Mouse (Mus musculus): ENCODE results near the gene Schip1. TPM values are rescaled to one million over a fixed set of nuclear protein-coding genes. Genes with fewer than 3 reads are reported as not detected.

Gene Schip1
- polyA plus RNA-seq, 1 experiment from 2014 or later = 68.8 TPM

DNA sequence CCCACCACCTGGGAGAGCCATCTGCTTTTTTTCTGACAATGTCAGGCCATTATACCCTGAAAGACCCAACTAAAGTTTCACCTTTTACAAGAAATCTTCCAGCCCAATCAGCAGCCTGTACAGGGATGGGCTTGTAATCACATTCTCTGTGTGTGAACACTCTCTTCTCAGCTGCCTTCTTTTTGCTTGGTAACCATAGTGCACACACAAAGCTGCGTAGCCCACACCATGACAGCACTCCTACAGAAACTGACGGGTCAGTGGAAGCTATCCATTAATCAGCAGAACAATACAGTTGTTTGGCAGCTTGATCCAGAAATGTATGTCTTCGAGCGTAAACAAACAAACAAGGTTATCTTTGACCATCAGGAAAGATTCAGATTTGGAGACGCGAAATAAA is 205.6 kb downstream of the Schip1 start:
- H3K9ac ChIP-seq (ENCODE audit: low read depth, low read length) = no peak overlapping the region
- H3K27me3 ChIP-seq (ENCODE audit: control insufficient read depth, insufficient read depth, low read length) = no peaks in the 10 kb centered on the region
- H3K27ac ChIP-seq (ENCODE audit: low read depth, low read length) = no peak overlapping the region
- ATAC-seq (replicated peaks; ENCODE audit: insufficient number of reproducible peaks, low FRiP score, low TSS enrichment) = no peak
- WGBS (ENCODE audit: insufficient replicate concordance) = 85% methylated on average over 6 of the region's 6 CpGs
- H3K4me2 ChIP-seq = no peak overlapping the region
- no peak overlapping the region for H3K4me3 ChIP-seq (ENCODE audit: low read depth, low read length)
- no peaks in the 10 kb centered on the region for H3K36me3 ChIP-seq (ENCODE audit: control insufficient read depth, insufficient read depth, low read length)
- no peaks in the 10 kb centered on the region for H3K4me1 ChIP-seq (ENCODE audit: control insufficient read depth, insufficient read depth, low read length)
- H3K9me3 ChIP-seq (replicated peaks; ENCODE audit: control insufficient read depth, low read length) = no peaks in the 10 kb centered on the region

DNA sequence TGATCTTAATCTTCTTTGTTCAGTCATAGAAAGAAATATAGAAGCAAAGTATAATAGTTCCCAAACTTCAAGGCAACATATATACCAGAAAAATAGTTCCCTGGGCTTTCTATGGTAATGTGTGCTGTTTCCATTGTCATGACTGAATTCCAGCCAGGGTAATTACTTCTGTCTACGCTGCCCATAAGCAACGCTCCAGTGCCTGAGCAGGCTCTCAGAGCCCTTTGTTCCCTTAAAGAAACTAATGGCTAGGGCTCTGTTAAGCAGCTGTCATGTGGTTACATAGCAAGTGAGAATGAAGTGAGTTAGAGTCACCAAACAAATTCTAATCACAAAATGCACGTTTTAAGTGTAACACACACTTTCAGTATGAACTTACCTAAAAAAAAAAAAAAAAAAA is 206.9 kb downstream of the Schip1 start:
- Histone ChIP-seq H3K4me2 (no peak overlapping the region), H3K27me3 (ENCODE audit: control insufficient read depth, insufficient read depth, low read length) (no peaks in the 10 kb centered on the region), H3K4me1 (ENCODE audit: control insufficient read depth, insufficient read depth, low read length) (no peaks in the 10 kb centered on the region), H3K4me3 (ENCODE audit: low read depth, low read length) (no peak overlapping the region), H3K9ac (ENCODE audit: low read depth, low read length) (no peak overlapping the region), H3K27ac (ENCODE audit: low read depth, low read length) (no peak overlapping the region), H3K36me3 (ENCODE audit: control insufficient read depth, insufficient read depth, low read length) (no peaks in the 10 kb centered on the region), H3K9me3 (replicated peaks; ENCODE audit: control insufficient read depth, low read length) (no peaks in the 10 kb centered on the region)
- 62% methylated on average over 3 of the region's 3 CpGs for WGBS (ENCODE audit: insufficient replicate concordance)
- ATAC-seq (replicated peaks; ENCODE audit: insufficient number of reproducible peaks, low FRiP score, low TSS enrichment) = no peak

DNA sequence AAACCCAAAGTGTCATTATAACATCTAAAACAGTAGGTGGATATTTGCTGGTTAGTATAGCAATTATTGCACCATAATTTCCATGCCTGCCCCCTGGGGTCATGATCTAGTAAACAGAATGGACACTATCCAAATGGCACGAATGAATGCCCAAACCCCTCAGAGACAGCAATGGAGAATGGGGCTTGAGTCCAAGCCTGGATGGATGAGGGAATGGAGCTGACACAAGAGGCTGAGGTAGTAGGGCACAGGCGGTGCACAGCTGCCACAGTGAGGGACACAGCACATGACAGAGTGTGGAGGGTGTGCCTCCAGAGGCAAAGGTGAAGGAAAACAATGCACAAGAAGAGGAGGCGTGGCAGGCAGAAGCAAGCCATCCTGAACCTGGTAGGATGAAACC is 207.3 kb downstream of the Schip1 start:
- Histone ChIP-seq H3K4me1 (ENCODE audit: control insufficient read depth, insufficient read depth, low read length) (no peaks in the 10 kb centered on the region), H3K9ac (ENCODE audit: low read depth, low read length) (no peak overlapping the region), H3K4me3 (ENCODE audit: low read depth, low read length) (no peak overlapping the region), H3K27ac (ENCODE audit: low read depth, low read length) (no peak overlapping the region), H3K9me3 (replicated peaks; ENCODE audit: control insufficient read depth, low read length) (no peaks in the 10 kb centered on the region), H3K27me3 (ENCODE audit: control insufficient read depth, insufficient read depth, low read length) (no peaks in the 10 kb centered on the region), H3K36me3 (ENCODE audit: control insufficient read depth, insufficient read depth, low read length) (no peaks in the 10 kb centered on the region), H3K4me2 (no peak overlapping the region)
- no peak for ATAC-seq (replicated peaks; ENCODE audit: insufficient number of reproducible peaks, low FRiP score, low TSS enrichment)
- 85% methylated on average over 3 of the region's 3 CpGs for WGBS (ENCODE audit: insufficient replicate concordance)

DNA sequence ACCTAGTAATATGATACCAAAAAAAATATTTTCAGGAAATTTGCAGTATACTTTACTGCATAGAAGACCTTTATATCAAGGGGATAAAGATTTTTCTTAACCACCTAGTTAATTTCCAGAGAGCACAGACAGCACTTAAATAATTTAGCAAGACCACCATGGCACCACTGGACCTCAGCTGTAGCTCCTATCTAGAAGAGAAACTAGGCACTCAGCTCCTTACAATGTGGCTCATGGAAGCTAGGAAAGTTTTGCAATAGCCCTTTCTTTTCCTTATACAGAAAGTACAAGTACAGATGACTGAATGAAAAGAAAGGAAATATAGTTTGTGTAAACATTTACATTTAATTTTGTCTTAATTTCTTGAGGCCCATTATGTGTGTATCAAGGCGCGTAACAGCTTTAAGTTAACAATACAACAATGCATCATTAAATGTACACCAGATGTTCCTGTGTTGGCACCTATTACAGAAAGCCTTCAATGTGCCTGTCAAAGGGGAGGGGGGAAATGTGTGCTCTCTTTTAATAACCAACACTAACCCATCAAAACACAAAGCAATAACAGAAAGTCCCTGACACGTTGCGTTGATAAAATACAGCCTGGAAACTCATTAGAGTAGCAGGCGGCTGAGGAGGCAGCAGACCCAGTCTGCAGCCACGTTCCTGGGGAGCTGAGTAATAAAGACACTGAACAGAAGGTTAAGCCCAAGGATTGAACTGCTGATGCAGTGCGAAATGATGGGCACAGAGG is 218.4 kb downstream of the Schip1 start:
- H3K9me3 ChIP-seq (replicated peaks; ENCODE audit: control insufficient read depth, low read length) = no peaks in the 10 kb centered on the region
- H3K27ac ChIP-seq (ENCODE audit: low read depth, low read length) = no peak overlapping the region
- no peaks in the 10 kb centered on the region for H3K4me1 ChIP-seq (ENCODE audit: control insufficient read depth, insufficient read depth, low read length)
- no peak overlapping the region for H3K4me3 ChIP-seq (ENCODE audit: low read depth, low read length)
- 58% methylated on average over 7 of the region's 7 CpGs for WGBS (ENCODE audit: insufficient replicate concordance)
- no peak overlapping the region for H3K4me2 ChIP-seq
- no peak overlapping the region for H3K9ac ChIP-seq (ENCODE audit: low read depth, low read length)
- ATAC-seq (replicated peaks; ENCODE audit: insufficient number of reproducible peaks, low FRiP score, low TSS enrichment) = no peak
- H3K36me3 ChIP-seq (ENCODE audit: control insufficient read depth, insufficient read depth, low read length) = no peaks in the 10 kb centered on the region
- no peaks in the 10 kb centered on the region for H3K27me3 ChIP-seq (ENCODE audit: control insufficient read depth, insufficient read depth, low read length)

DNA sequence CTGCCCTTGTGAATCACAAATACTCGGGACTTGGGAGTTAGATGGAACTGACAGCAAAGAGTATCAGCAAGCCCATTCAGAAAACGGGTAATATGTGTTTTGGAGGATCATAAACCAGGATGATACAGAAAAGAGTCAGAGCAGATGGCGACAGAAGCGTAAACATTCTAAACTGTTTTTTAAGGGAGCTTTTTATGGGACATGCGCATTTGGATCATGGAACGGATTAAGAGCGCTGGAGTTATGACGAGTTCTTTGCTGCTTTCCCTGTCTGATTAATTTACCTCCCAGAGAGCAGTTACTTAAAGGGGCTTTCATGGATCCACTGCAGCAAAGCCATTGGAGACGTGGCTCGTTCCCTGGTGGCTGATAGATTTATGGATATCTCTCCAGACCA is 219.0 kb downstream of the Schip1 start:
- WGBS (ENCODE audit: insufficient replicate concordance) = 74% methylated on average over 10 of the region's 10 CpGs
- Histone ChIP-seq H3K27me3 (ENCODE audit: control insufficient read depth, insufficient read depth, low read length) (no peaks in the 10 kb centered on the region), H3K27ac (ENCODE audit: low read depth, low read length) (no peak overlapping the region), H3K4me3 (ENCODE audit: low read depth, low read length) (no peak overlapping the region), H3K4me1 (ENCODE audit: control insufficient read depth, insufficient read depth, low read length) (no peaks in the 10 kb centered on the region), H3K36me3 (ENCODE audit: control insufficient read depth, insufficient read depth, low read length) (no peaks in the 10 kb centered on the region), H3K4me2 (no peak overlapping the region), H3K9me3 (replicated peaks; ENCODE audit: control insufficient read depth, low read length) (no peaks in the 10 kb centered on the region), H3K9ac (ENCODE audit: low read depth, low read length) (no peak overlapping the region)
- ATAC-seq (replicated peaks; ENCODE audit: insufficient number of reproducible peaks, low FRiP score, low TSS enrichment) = no peak

DNA sequence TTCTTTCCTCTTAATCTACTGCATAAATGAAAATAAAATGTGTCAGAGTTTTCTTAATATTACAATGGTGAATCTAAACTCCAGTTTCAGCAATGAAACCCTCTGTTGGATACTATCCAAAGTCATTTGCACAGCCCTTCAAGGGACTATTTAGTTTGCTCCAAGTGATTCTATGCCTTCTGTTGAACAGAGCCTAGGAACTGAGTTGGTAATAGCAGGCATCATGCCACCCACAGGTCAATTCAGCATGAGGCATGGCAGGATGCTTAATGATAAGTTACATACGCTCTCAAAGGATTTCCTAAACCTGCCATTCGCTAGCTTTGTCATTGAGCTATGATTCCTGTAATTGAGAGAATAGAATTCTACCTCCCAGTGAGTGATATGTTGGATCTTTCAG is 219.9 kb downstream of the Schip1 start:
- no peak for ATAC-seq (replicated peaks; ENCODE audit: insufficient number of reproducible peaks, low FRiP score, low TSS enrichment)
- no peaks in the 10 kb centered on the region for H3K9me3 ChIP-seq (replicated peaks; ENCODE audit: control insufficient read depth, low read length)
- H3K4me1 ChIP-seq (ENCODE audit: control insufficient read depth, insufficient read depth, low read length) = no peaks in the 10 kb centered on the region
- no peak overlapping the region for H3K27ac ChIP-seq (ENCODE audit: low read depth, low read length)
- no peaks in the 10 kb centered on the region for H3K27me3 ChIP-seq (ENCODE audit: control insufficient read depth, insufficient read depth, low read length)
- 76% methylated on average over 2 of the region's 2 CpGs for WGBS (ENCODE audit: insufficient replicate concordance)
- H3K36me3 ChIP-seq (ENCODE audit: control insufficient read depth, insufficient read depth, low read length) = no peaks in the 10 kb centered on the region
- H3K4me2 ChIP-seq = no peak overlapping the region
- H3K4me3 ChIP-seq (ENCODE audit: low read depth, low read length) = no peak overlapping the region
- H3K9ac ChIP-seq (ENCODE audit: low read depth, low read length) = no peak overlapping the region

DNA sequence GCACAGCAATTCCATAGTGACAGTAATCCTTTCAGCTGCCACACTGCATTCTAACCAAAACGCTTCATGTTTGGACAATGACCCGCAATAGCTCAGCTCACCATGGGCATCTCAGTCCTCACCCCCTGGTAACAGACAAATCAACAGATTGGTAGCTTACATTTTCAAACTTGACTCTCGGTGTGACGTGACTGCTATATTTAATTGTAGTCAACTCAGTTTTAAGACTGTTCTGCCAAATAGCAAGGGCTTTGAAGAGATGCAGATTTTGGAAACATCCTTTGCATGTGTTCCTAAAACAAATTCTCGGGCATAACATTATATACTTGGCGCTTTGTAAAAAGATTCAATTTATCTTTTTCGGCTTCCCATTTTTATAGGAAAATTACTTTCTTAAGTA is 232.2 kb downstream of the Schip1 start:
- Histone ChIP-seq H3K36me3 (ENCODE audit: control insufficient read depth, insufficient read depth, low read length) (no peaks in the 10 kb centered on the region), H3K4me2 (no peak overlapping the region), H3K9me3 (replicated peaks; ENCODE audit: control insufficient read depth, low read length) (no peaks in the 10 kb centered on the region), H3K4me1 (ENCODE audit: control insufficient read depth, insufficient read depth, low read length) (no peaks in the 10 kb centered on the region), H3K27ac (ENCODE audit: low read depth, low read length) (no peak overlapping the region), H3K4me3 (ENCODE audit: low read depth, low read length) (no peak overlapping the region), H3K9ac (ENCODE audit: low read depth, low read length) (no peak overlapping the region), H3K27me3 (ENCODE audit: control insufficient read depth, insufficient read depth, low read length) (no peaks in the 10 kb centered on the region)
- WGBS (ENCODE audit: insufficient replicate concordance) = 83% methylated on average over 7 of the region's 7 CpGs
- ATAC-seq (replicated peaks; ENCODE audit: insufficient number of reproducible peaks, low FRiP score, low TSS enrichment) = no peak

DNA sequence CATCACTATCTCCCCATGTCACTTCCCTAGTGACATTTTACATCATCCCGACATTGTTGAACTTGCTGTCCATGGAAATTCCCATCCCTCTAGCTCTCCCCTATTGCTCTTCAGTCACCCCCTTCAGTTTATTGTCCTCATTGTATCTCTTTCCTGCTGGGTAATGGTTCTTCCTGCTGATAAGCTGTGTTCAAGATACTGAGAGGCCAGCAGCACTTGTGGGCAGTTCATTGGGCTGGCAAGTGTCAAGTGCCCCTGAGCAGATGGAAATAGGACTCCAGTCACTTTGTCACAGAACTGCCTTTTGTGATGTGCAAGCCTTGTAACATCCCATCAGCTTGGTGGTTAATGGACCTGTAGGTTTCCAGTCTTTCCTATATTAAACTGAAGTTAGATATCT is 241.0 kb downstream of the Schip1 start:
- 3% methylated on average over 1 of the region's 1 CpGs for WGBS (ENCODE audit: insufficient replicate concordance)
- H3K4me2 ChIP-seq = no peak overlapping the region
- no peaks in the 10 kb centered on the region for H3K36me3 ChIP-seq (ENCODE audit: control insufficient read depth, insufficient read depth, low read length)
- no peak overlapping the region for H3K4me3 ChIP-seq (ENCODE audit: low read depth, low read length)
- H3K9me3 ChIP-seq (replicated peaks; ENCODE audit: control insufficient read depth, low read length) = no peaks in the 10 kb centered on the region
- no peak overlapping the region for H3K9ac ChIP-seq (ENCODE audit: low read depth, low read length)
- no peak overlapping the region for H3K27ac ChIP-seq (ENCODE audit: low read depth, low read length)
- no peak for ATAC-seq (replicated peaks; ENCODE audit: insufficient number of reproducible peaks, low FRiP score, low TSS enrichment)
- H3K27me3 ChIP-seq (ENCODE audit: control insufficient read depth, insufficient read depth, low read length) = no peaks in the 10 kb centered on the region
- H3K4me1 ChIP-seq (ENCODE audit: control insufficient read depth, insufficient read depth, low read length) = no peaks in the 10 kb centered on the region

DNA sequence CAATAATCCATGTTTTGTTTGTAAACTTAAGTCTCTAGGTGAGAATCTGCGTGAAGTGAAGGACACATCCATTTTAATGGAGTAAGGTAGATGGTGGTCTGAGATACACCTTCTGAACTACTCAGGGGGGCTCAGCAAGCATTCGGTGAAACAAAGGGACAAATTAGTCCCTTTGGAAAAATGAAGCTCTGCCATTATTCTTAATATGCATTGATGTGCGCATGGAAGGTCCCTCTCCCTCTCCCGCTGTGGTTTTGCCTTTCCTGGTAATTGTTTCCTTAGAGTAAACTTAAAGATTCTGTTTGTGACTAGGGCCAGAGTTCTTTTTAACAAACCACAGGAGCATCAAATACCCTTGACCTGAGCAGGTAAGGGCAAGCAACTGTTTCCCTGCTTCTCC is 242.1 kb downstream of the Schip1 start:
- no peak overlapping the region for H3K4me3 ChIP-seq (ENCODE audit: low read depth, low read length)
- no peak for ATAC-seq (replicated peaks; ENCODE audit: insufficient number of reproducible peaks, low FRiP score, low TSS enrichment)
- H3K27me3 ChIP-seq (ENCODE audit: control insufficient read depth, insufficient read depth, low read length) = no peaks in the 10 kb centered on the region
- no peaks in the 10 kb centered on the region for H3K9me3 ChIP-seq (replicated peaks; ENCODE audit: control insufficient read depth, low read length)
- H3K4me1 ChIP-seq (ENCODE audit: control insufficient read depth, insufficient read depth, low read length) = no peaks in the 10 kb centered on the region
- 55% methylated on average over 4 of the region's 4 CpGs for WGBS (ENCODE audit: insufficient replicate concordance)
- H3K36me3 ChIP-seq (ENCODE audit: control insufficient read depth, insufficient read depth, low read length) = no peaks in the 10 kb centered on the region
- no peak overlapping the region for H3K9ac ChIP-seq (ENCODE audit: low read depth, low read length)
- H3K27ac ChIP-seq (ENCODE audit: low read depth, low read length) = no peak overlapping the region
- H3K4me2 ChIP-seq = no peak overlapping the region
